Mouse (Mus musculus) spleen, postnatal 36 days (tissue): ENCODE measurements around the gene Adh5.
"Not testable (repeated sequence)": the region's sequence is repeated elsewhere in the genome, so short reads cannot be mapped to it uniquely, and the experiment has no call there.

Source experiments
- DNase-seq, 2 experiments: peaks; one replicate each; pipeline ENCODE4 v3.0.0; 2022; ENCODE audit warnings: low spot score in 2 of 2, mixed read lengths in 1 of 2

The Adh5 gene

DNA sequence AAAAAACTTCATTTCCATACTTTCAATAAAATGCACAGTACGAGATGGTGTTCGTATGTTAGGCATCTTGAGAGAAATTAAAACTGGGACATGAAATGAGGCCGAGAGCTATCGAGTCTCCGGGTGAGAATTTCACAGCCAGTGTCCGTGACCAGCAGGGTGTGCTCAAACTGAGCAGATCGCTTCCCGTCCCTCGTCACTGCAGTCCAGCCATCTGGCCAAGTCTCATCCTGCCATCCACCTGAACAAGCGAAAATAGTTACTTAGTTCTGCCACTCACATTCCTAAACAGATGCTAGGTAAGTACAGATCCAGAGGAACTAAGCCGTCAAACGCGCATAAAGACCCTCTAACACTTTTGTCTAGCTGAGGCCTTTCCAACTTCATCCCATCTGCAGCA lies 17.4 kb downstream of the Adh5 start:
- no peak for DNase-seq

DNA sequence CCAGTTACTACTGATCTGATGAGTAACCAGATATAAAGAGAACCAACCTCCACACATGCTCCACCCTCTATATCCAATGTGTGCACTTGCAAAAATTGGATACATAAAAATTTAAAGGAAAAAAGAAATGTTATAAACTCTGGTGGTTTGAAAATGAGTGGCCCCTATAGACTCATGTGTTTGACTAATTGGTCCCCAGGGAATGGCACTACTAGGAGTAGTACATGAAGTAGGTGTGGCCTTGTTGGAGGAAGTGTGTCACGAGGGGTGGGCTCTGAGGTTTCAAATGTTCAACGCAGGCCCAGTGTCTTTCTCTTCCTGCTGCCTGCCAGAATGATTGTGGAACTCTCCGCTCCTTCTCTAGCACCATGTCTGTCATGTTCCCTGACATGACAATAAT lies 18.9 kb downstream of the Adh5 start:
- DNase-seq: no peak

DNA sequence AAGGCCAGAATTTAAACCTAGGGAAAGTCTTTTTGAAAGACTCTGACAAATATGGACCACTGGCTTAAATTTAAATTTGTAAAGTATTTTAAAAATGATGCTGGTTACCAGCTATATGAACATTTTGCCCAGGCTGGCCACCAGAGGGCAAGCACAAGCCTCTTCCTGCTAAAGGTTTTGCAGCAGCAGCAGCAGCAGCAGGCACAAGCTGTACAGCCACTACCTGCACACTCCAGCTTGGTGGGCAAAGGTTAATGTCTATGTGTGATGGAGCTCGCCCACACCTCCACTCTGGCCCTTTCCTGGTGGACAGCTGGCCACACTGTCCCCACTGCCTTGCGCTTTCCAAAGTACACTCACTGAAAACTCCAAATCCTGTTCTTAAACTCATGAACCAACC lies 20.2 kb downstream of the Adh5 start:
- DNase-seq: peak in 1 of 2 experiments; percentile 9

DNA sequence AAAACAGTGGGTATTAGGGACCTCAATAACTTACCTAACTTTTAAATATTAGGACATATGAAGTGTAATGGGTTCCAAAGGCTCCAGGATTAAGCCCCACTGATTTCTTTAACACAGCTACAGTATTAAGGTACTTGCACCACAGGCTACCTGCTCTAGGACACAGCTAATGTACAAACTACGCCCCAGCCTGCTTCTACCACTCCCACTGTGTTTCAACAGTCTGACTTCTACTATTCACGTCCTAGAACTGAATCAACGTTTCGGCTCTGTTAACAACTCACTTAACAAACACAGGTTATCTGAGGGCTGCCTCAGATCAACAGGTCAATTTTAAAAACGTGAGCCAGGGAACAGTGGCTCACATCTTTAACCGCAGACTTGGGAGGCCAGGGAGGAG lies 20.9 kb downstream of the Adh5 start:
- no peak for DNase-seq

DNA sequence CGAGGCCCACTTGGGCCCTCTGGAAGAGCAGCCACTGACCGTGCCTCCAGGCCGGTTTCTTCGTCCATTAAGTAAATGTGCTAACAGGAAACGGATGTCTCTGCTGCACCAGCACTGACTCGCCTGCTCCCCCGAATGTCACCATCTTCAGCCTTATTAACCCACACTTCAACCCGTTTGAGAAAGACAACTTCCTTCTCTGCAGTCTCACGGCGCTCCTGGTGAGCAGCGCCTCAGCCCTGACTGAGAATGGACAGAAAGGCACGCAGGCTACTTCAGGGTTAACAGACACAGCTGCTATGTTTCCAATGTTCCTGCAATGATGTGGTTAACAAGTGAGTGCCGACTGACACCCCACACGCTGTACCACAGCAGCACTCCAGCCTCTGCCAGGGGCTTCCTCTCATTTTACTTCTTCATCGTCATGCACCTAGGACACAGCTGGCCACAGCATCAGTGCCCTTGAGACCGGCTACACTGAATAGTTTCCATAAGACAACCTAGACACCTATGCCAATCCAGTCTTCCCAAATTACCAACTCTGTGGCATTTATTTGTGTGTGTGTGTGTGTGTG lies 21.8 kb downstream of the Adh5 start:
- no peak for DNase-seq

DNA sequence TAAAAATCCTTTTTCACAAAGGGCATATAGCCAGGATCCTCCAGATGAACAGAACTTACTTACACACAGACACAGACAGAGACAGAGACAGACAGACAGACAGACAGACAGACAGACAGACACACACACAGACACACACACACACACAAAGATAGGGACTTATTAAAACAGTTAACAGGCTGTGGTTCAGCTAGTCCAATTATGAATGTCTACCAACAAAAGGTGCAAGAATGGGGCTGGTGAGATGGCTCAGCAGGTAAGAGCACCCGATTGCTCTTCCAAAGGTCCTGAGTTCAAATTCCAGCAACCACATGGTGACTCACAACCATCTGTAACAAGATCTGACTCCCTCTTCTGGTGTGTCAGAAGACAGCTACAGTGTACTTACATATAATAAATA lies 23.8 kb downstream of the Adh5 start:
- DNase-seq: not testable (repeated sequence)

DNA sequence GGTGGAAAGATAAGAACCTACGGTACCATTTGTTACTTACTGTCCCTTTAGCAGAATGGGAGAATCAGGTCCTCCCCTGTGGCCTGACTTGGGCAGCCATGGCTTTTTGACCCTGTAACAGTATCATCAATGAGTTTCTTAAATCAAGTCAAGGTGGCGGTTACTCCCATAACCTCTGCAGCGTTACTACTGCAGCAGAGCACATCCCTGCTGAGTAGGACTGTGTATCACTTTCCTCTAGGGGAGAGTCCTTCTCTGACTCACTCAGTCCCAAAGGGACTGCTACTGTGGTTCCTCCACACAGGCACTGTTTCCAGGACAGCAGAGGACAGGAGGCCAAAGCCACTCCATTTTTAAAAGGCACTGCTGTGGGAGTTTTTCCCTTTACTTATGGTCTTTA lies 28.2 kb downstream of the Adh5 start:
- DNase-seq: no peak

DNA sequence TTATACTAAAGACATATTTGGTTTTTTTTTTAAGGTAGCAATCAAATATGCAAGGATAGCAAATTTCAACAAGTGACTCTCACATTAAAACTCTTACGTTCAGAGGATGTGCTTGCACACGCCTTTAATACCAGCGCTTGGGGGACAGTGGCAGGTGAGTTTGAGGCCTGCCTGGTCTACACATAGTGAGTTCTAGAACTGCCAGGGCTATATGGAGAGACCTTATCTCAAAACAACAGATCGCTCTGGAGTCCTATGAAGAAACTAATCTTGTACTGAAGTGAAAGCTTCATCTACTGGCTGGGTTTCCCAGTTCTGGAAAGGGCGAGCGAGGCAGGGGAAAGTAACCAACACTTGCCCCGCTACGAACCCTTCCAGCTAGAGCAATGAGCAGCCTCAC lies 36.6 kb downstream of the Adh5 start:
- DNase-seq: no peak

DNA sequence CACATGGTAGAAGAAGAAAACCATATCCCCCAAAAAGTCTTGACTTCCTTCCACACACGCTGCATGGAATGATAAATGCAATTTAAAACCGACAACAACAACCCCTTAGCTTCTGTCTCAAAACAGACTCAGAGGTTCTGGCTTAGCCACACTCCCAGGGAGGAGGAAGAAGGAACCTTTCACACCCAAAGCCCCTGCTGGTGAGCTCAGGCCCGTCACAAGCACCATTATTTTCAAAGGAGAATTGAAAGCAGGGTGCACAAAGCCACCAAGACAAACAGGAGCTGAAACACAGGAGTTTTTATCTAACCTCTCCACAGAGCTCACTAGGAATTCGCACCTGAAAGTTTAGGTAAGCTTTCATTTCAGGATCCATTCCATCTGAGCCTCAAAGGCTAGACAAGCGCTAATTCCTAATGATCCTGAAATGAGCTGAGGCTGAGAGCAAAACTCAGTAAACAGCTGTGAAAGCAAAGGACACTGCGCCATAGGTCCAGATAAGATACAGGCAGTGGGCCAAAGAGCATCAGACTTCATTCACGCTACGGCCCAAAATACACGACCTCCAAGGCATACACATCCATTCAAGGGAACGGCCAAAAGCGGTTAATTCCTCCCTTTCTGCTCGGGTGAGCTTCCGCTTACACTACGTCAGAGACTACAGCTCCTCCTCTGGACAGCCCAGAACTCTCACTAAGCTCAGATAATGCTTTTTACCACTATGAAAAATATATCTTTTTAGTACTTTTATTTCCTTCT lies 38.8 kb downstream of the Adh5 start:
- DNase-seq: no peak

DNA sequence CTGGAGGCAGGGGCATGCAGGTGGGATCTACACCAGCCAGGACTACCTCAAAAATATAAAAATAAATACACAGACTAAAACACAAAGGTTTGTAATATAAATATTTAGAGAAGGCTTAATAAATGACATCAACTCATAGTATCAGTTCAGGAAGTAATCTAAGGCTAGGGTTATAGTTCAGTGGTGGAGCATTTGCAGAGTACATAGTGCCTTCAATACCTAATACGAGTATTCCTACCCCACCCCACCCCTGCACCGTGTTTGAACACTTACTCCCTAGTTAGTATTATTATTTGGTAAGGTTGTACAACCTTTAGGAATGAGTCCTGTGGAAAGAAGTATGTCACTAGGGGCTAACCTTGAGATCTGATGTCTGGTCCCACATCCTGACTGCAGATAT lies 40.3 kb downstream of the Adh5 start:
- DNase-seq: no peak

DNA sequence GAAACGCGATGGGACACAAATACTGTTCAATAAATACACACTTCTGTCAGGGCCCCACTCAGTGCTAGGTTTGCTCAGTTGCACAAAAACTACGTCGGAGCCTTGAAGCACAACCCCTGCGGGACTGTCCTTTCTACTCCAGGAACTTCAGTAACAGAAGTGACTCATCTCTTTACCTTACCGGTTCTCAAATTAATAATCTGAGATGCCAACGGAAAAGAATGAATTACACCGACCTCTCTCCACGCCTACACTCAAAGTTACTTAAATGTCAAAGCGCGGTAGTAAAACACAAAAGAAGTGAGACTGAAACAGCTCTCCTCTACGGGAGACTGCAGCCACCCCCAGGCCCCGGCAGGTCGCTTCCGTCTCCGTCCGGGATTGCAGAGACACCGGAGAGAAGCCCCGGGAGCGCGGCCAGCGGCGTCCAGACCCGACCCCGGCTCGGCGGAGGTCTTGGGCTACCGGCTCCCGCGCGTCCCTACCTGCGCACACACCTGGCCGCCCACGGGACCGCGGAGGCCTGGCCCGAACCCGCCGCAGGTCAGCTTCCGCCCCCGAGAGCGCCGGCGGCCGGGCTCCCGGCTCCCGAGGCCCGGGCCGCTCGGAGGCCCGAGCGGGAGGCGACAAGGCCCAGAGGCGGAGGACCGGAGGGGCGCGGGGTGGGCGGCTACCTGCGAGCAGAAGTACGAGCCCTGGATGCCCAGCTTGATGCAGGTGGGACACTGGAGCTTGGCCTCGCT lies 45.9 kb downstream of the Adh5 start:
- peak in 1 of 2 experiments; percentile 30 for DNase-seq

DNA sequence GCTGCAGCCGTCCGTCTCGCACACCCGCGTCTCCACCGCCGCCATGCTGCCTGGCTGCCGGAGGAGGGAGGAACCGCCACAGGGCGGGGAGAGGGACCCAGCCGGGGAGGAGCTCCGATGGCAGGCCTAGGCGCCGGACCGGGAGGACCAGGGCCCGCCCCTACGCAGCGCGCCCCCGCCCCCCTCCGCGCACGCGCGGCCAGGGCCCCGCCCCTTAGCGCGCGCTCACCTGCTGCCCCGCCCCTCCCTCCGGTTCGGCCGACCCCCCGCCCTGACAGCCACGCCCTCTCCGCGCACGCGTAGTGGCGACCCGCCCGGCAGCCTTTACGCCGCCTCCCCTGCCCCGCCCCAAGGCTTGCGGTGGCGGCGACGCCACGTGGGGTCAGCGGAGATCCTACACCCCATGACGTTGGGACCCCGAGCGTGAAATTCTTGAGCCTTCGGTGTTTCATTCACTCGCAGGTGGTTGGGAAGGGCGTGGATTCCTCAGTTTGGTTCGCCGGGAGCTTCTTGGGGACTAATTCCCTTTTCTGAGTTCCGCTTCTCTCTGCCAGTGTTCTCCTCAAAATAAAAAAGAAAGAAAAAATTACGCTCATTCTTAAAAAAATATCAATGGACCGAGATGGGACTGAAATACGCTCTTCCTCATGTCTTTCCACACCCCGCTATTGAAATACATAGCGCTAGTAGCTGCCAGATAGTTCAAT lies 46.6 kb downstream of the Adh5 start, which contains the start of gene Metap1:
TSS of gene Metap1 (minus strand) at position 189 of the 707 bp plus-strand sequence.
- DNase-seq: peak; percentile 94 to 95

DNA sequence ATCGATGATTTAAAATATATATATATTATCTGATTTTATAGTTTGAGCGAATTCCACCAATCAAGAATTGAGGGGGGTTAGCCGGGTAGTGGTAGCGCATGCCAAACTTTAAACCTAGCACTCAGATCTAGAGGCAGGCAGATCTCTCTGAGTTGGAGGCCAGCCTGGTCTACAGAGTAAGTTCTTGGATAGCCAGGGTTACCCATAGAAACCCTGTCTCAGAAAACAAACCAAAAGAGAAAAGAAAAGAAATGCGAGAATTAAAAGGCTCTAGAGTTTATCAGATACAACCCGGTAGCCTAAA lies 47.1 kb downstream of the Adh5 start:
- DNase-seq: no peak

DNA sequence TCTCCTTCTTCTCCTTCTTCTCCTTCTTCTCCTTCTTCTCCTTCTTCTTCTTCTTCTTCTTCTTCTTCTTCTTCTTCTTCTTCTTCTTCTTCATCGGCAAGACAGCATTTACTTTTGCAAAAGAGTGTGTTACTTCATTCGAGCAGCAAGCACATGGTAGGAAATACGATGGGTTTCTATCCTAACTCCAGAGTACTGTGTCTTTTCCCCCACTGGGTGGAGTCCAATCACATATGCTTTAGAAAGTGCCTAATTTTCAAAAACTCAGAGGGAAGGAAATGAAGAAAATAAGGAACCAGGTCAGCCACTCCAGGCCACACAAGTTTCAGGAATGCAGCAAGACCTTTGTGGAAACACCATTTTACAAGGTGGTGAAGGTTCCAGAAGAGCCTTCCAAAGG lies 50.8 kb downstream of the Adh5 start:
- DNase-seq: no peak

DNA sequence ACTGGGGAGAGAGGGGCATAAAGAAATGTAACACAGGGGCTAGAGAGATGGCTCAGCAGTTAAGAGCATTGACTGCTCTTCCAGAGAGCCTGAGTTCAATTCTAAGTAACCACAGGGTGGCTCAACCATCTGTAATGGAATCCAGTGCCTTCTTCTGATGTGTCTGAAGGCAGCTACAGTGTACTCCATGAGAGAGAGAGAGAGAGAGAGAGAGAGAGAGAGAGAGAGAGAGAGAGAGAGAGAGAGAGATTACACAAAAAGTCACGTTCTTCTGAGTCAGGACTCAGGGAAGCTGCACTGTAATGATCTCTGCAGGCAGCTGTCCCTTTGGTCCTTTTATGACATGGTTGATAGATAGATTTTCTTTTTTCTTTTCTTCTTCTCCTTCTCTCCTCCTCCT lies 51.7 kb downstream of the Adh5 start:
- no peak for DNase-seq

DNA sequence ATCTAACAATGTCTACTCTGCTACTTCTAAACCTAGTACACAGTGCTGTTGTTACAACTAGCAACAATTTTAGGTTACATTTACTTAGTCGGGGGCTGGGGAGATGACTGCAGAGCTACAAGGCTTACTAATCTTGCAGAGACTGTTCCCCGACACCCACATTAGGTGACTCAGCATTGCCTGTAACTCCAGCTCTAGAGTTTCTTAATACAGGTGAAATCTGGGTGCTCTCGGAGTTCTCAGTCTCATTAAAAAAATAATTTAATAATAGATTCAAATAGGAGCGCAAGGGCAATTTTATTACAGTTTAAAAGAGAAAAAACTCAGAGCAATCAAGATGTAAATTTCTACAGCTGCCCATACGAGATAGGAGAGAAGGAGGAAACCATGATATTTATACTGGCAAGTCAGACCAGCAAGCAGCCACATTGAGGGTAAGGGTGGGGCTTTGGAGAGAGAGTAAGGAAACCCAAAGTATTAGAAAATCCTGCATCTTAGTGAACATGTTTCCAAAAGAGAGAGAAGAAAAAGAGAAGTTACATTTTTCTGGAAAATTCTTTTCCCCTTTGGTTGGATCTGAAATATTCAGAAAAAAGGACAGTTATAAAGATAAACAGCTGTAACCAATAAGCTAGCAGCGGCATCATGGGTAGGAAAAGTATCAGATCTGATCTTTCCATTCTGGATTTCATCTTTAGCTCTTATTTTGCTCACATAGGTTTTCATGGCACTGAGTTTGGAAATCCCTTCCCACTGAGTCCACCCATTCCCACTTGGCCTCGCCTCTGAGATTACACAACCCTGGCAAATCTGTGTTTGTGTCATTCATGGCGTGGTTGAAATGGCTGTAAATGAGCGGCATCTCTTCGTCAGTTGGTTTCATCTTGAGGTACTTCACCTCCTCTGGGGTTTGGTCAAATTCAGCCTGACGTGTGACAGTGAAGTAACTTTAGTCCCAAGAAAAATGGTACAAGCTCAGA lies 52.6 kb downstream of the Adh5 start:
- no peak for DNase-seq

DNA sequence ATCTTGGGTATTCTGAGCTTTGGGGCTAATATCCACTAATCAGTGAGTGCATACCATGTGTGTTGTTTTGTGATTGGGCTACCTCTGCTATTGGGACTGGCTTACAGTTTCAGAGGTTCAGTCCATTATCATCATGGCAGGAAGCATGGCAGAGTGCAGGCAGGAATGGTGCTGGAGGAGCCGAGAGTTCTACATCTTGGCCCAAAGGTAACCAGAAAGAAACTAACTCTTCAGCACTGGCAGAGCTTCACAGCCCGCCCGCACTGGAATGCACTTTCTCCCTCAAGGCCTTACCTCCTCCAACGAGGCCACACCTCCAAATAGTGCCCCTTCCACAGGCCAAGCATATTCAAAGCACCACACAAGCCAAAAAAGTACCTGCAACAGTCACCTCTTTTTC lies 55.8 kb downstream of the Adh5 start:
- DNase-seq: no peak

DNA sequence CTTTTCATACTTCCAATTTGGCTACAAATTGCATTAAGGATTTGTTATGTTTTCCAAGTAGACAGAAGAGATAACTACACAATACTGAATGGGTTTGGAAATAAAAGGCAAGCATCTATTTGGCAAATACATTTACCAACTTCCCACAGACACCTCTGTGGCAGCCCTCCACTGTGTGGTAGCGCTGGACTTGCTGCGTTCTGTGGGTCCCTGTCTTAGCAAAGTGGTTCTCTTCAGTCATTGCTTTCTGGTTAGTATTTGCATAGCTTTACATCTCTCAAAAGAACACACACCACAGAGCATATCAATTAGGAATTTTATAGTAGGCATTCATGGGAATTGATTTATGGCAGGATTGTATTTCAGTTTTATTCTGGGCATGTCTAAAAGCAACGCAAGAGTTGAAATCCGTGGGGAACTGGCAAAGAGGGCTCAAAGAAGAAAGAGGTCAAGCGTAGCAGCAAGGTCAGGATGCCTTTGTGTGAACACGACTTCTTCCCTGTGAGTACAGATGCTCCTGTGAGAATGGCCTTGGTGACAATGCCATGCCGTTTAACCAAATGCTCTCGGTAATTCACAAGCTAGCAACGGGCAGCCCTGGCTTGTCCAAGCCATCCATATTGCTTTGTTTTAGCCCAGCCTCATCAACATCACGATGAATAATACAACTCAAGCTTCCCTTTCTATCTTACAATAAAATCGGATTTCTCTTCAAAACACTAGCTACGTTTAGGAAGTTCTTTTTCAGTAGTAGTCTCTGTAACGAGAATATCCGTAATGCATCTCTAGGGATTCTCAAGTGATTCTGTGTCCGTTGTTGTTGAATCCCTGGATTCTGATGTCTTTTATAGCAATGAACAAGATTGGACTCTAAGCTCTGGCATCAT lies 57.2 kb downstream of the Adh5 start:
- no peak for DNase-seq

DNA sequence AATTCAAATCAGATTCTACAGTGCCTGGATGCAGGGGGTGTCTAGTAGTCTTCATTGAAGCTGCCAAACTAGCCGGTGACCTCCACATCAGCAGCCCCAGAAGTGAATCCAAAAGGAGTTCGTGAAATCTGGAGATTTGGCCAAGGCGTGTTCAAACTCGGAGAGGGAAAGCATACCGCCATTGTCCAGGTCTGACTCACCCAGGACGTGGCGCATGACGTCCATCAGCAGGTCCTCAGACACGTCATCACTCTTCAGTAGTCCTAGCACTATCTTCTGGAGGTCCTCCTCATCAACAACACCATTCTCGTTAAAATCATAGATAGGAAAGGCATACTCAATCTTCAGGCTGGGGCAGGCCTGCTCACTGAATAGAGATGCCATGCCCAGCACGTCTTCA lies 60.9 kb downstream of the Adh5 start:
- no peak for DNase-seq
